Mouse (Mus musculus): Measurements from ENCODE around the gene Zfp248. TPM values are rescaled to one million over a fixed set of nuclear protein-coding genes. Genes with fewer than 3 reads are reported as not detected.
A peak's percentile ranks its signal among the peaks of the same experiment; 100 is the strongest.

The Zfp248 gene
- polyA plus RNA-seq, 1 experiment from 2014 or later: 15.0 TPM

DNA sequence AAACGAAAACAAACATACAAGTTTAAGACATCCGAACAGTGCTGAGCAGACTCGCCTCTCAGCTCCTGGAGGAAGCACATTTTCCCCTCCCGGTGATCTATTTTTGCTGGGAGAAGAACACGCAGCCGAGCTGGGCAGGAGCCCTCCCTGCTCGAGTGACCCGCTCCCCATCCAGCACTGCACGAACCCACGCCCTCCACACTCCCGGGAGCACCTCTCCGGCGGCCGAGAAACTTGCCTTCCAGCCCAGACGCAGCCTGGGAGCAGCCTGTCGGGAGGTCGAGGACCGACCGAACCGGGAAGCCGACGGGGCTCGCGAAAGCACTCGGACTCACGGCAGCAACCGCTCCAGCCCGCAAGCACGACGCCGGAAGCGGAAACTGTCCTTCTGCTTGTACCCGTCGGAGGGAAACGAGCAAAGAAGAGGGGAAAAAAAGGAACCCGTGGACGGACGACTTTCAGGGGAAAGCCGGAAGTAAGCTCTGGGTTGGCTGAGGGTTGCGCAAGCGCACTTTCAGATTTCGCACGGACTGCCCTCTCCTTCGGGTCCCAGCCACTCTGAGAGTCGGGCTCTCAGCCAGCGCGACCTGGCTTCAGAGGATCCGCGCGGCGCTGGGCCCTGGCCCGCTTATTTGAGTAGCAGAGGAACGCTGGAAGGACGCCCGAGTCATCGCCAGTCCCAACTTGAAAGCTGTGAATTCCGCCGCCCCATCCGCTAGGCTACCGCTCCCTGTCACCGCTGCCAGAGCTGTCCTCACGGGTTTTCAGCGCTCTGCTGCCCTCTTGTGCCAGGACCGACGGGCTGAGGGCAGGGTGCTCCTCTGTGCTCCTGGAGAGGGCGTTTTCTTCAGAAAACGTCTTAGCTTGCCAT is 36.0 kb downstream of the Zfp248 start, which contains the start of gene Bms1:
Gene Bms1, minus strand, starts transcription at position 425 of the 871 bp plus-strand sequence.
- H3K27ac ChIP-seq (replicated peaks): peak within 1 kb of the TSS; percentile 94
- H3K4me3 ChIP-seq: peak within 1 kb of the TSS; percentile 99
- peak within 1 kb of the TSS; percentile 97 for H3K9ac ChIP-seq (replicated peaks)
- H3K9me3 ChIP-seq: no peaks in the 10 kb centered on the region
- peak within 1 kb of the TSS; percentile 70 for H3K4me2 ChIP-seq (replicated peaks)
- ATAC-seq (replicated peaks): peak; percentile 98
- peaks cover 25% of the 10 kb centered on the region for H3K36me3 ChIP-seq
- WGBS: under 1% methylated on average over 67 of the region's 67 CpGs
- H3K27me3 ChIP-seq: no peaks in the 10 kb centered on the region
- H3K4me1 ChIP-seq: peaks cover 18% of the 10 kb centered on the region

DNA sequence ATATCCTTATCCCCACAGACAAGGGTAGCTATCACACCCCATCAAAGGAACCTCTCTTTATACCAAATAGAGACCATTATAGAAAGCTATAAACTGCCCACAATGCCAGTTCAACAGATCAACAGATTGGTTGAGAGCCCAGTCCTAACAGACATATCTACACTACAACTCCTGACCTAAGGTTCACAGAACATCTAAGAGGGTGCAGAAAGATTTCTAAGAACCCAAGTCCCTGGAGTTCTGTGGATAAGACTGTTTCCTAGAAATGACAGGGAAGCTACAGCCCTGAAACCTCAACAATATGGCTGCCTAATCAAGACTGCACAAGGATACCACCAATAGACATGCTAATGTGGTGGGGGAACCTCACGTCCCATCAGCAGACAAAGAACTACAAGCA is 44.9 kb downstream of the Zfp248 start:
- peaks cover 74% of the 10 kb centered on the region for H3K36me3 ChIP-seq
- H3K4me2 ChIP-seq (replicated peaks): no peak overlapping the region
- H3K4me1 ChIP-seq: no peaks in the 10 kb centered on the region
- H3K27me3 ChIP-seq: no peaks in the 10 kb centered on the region
- no peak overlapping the region for H3K9ac ChIP-seq (replicated peaks)
- H3K9me3 ChIP-seq: no peaks in the 10 kb centered on the region
- H3K27ac ChIP-seq (replicated peaks): no peak overlapping the region
- no peak overlapping the region for H3K4me3 ChIP-seq
- 82% methylated on average over 1 of the region's 1 CpGs for WGBS
- ATAC-seq (replicated peaks): no peak

- Histone ChIP-seq H3K4me2 (replicated peaks) (no peak overlapping the region), H3K36me3 (peaks cover 77% of the 10 kb centered on the region), H3K9ac (replicated peaks) (no peak overlapping the region), H3K27me3 (no peaks in the 10 kb centered on the region), H3K4me1 (no peaks in the 10 kb centered on the region), H3K27ac (replicated peaks) (no peak overlapping the region), H3K4me3 (no peak overlapping the region), H3K9me3 (no peaks in the 10 kb centered on the region)
- WGBS: 93% methylated on average over 5 of the region's 5 CpGs
- no peak for ATAC-seq (replicated peaks)
Measured at GRCm38 (mm10) chr6:118408510-118408909, 46.8 kb downstream of the Zfp248 start.

- no peak overlapping the region for H3K27ac ChIP-seq (replicated peaks)
- ATAC-seq (replicated peaks): no peak
- no peak overlapping the region for H3K4me3 ChIP-seq
- no peaks in the 10 kb centered on the region for H3K27me3 ChIP-seq
- peaks cover 77% of the 10 kb centered on the region for H3K36me3 ChIP-seq
- H3K4me1 ChIP-seq: no peaks in the 10 kb centered on the region
- H3K9me3 ChIP-seq: no peaks in the 10 kb centered on the region
- H3K4me2 ChIP-seq (replicated peaks): no peak overlapping the region
- no peak overlapping the region for H3K9ac ChIP-seq (replicated peaks)
- WGBS: 73% methylated on average over 4 of the region's 4 CpGs
Measured at GRCm38 (mm10) chr6:118406421-118406820, 48.9 kb downstream of the Zfp248 start.

DNA sequence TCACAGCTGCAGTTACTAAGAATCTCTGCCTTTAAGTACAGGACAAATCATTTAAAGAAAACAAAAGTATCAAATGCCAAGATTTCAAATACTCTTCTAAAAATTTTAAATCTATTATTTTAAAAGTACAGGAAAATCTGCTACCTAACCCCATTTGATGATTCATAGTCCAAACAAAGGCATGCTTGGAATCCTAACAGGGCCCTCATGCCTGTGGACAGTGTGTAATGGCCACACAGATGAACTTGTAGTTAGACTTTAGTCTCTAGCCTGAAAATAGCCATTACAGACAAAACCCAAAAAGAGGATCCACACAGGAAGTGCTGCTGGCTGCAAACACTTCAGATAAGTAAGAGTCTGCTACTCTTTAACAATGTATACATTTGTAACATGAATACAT is 64.6 kb downstream of the Zfp248 start:
- H3K4me3 ChIP-seq: no peak overlapping the region
- ATAC-seq (replicated peaks): no peak
- H3K9ac ChIP-seq (replicated peaks): no peak overlapping the region

GRCm38 (mm10) chr6:118385962-118386361 is 69.4 kb downstream of the Zfp248 start:
- Histone ChIP-seq H3K36me3 (peaks cover 56% of the 10 kb centered on the region), H3K4me1 (no peaks in the 10 kb centered on the region), H3K4me3 (no peak overlapping the region), H3K9ac (replicated peaks) (no peak overlapping the region), H3K4me2 (replicated peaks) (no peak overlapping the region), H3K27ac (replicated peaks) (no peak overlapping the region), H3K27me3 (no peaks in the 10 kb centered on the region), H3K9me3 (no peaks in the 10 kb centered on the region)
- whole genome bisulfite sequencing: 92% methylated on average over 3 of the region's 3 CpGs
- no peak for ATAC-seq (replicated peaks)

More for the DNA sequence above, 64.6 kb downstream of the Zfp248 start:
- H3K9me3 ChIP-seq: no peaks in the 10 kb centered on the region
- H3K27ac ChIP-seq (replicated peaks): no peak overlapping the region
- H3K27me3 ChIP-seq: no peaks in the 10 kb centered on the region
- peaks cover 77% of the 10 kb centered on the region for H3K36me3 ChIP-seq
- no peak overlapping the region for H3K4me2 ChIP-seq (replicated peaks)
- H3K4me1 ChIP-seq: no peaks in the 10 kb centered on the region

DNA sequence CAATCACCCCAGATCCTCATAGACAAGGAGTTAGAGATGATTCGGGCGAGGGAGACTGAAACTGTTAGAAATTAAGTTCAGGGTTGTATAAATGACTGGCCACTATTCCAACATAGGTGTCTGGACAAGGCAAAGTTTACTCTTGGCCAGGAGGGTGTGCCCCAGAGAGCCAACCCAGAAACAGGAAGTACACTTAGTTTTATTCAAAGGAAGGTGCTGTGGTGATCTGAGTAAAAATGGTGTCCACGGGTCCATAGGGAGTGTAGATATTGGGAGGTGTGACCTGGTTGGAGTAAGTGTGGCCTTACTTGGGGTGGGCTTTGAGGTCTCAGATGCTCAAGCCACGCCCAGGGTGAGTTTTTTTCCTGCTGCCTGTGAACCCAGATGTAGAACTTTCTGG is 74.1 kb downstream of the Zfp248 start:
- no peak overlapping the region for H3K4me2 ChIP-seq (replicated peaks)
- H3K27me3 ChIP-seq: no peaks in the 10 kb centered on the region
- no peak overlapping the region for H3K4me3 ChIP-seq
- no peak overlapping the region for H3K27ac ChIP-seq (replicated peaks)
- WGBS: 88% methylated on average over 4 of the region's 4 CpGs
- H3K9ac ChIP-seq (replicated peaks): no peak overlapping the region
- H3K36me3 ChIP-seq: peaks cover 26% of the 10 kb centered on the region
- peaks cover 4% of the 10 kb centered on the region; the same call in 1 of the 2 replicates for H3K4me1 ChIP-seq
- no peaks in the 10 kb centered on the region for H3K9me3 ChIP-seq
- no peak for ATAC-seq (replicated peaks)

DNA sequence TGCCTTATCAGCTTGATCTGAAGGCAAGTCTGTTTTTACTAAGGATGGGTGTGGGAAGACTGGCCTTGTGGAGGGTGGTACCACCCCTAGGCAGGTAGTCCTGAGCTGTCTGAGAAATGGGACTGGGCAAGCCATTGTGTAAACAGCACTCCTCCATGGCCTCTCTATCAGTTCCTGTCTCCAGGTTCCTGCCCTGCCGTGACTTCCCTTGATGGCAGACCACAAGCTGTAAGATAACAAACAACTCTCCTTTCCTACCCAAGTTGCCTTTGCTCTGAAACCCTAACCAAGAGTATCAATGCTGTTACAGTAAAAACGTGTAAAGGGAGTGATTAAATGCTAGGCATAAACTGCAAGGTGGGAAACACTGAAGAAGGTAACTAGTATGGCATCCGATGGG is 74.7 kb downstream of the Zfp248 start:
- H3K4me3 ChIP-seq: no peak overlapping the region
- no peak overlapping the region for H3K4me2 ChIP-seq (replicated peaks)
- H3K4me1 ChIP-seq: peaks cover 4% of the 10 kb centered on the region; the same call in 1 of the 2 replicates
- 74% methylated on average over 3 of the region's 3 CpGs for WGBS
- H3K27ac ChIP-seq (replicated peaks): no peak overlapping the region
- ATAC-seq (replicated peaks): no peak
- no peaks in the 10 kb centered on the region for H3K9me3 ChIP-seq
- H3K27me3 ChIP-seq: no peaks in the 10 kb centered on the region
- H3K9ac ChIP-seq (replicated peaks): no peak overlapping the region
- peaks cover 26% of the 10 kb centered on the region for H3K36me3 ChIP-seq

DNA sequence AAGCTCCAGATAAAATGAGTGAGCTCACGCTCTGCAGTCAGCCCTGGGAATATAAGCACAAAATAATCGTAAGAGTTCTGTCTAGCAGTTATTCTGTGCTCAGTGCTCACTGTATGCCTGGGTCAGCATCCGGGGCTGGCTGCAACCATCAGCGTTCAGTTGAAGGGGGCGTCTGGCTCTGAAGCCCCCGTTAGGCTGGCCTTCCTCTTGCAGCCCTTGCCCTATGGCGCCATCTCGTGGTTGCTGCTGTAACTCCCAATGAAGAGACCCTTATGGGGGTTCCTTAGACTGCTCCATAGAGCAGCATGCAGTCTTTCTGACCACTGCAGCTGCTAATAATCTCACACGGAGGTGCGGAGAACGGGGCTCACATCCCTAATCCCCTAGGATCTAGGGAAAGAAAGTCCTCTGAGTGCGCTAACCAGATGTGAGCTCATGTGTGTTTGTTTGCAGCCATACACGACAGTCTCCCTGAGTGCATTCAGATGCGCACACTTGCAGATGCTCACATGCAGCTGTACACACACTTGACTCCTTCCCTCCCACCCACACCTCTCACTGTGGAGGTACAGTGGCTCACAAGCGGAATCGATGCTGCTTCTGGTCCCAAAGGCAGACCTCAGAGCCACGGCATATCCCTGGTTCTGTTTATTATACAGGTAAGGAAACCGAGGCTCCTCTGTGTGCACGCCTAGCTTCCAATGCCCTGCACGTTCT is 75.7 kb downstream of the Zfp248 start:
- Histone ChIP-seq H3K27me3 (no peaks in the 10 kb centered on the region), H3K4me2 (replicated peaks) (peak overlapping the region; percentile 32; the same call in 1 of the 2 replicates), H3K9me3 (no peaks in the 10 kb centered on the region), H3K4me3 (no peak overlapping the region), H3K4me1 (peaks cover 4% of the 10 kb centered on the region; the same call in 1 of the 2 replicates), H3K27ac (replicated peaks) (no peak overlapping the region), H3K36me3 (peaks cover 22% of the 10 kb centered on the region), H3K9ac (replicated peaks) (no peak overlapping the region)
- 30% methylated on average over 20 of the region's 20 CpGs for WGBS
- peak; percentile 84 for ATAC-seq (replicated peaks)

DNA sequence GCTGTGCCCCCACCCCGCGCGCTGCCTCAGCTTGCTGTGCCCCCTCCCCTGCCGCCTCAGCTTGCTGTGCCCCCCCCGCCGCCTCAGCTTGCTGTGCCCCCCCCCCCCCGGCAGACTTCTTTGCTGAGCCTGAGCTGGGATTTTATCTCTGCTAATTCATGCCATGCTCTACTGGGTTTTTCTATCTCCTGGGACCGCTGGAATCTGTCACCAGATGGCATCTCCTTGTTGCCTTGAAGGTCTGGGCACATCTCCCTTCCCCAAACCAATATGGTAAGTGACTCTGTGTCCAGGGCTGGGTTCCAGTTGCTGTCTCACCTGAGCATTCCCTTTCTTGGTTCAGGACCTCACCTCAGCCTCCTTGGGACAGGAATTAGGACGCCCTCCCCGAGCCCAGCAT is 77.7 kb downstream of the Zfp248 start:
- H3K4me1 ChIP-seq: peaks cover 4% of the 10 kb centered on the region; the same call in 1 of the 2 replicates
- H3K27ac ChIP-seq (replicated peaks): no peak overlapping the region
- no peaks in the 10 kb centered on the region for H3K27me3 ChIP-seq
- H3K36me3 ChIP-seq: peaks cover 7% of the 10 kb centered on the region
- no peak overlapping the region for H3K9ac ChIP-seq (replicated peaks)
- no peaks in the 10 kb centered on the region for H3K9me3 ChIP-seq
- ATAC-seq (replicated peaks): no peak
- H3K4me2 ChIP-seq (replicated peaks): no peak overlapping the region
- WGBS: 63% methylated on average over 10 of the region's 10 CpGs
- no peak overlapping the region for H3K4me3 ChIP-seq

Measured in forebrain, embryonic 15.5 days (tissue).